In the genomic region with DNA sequence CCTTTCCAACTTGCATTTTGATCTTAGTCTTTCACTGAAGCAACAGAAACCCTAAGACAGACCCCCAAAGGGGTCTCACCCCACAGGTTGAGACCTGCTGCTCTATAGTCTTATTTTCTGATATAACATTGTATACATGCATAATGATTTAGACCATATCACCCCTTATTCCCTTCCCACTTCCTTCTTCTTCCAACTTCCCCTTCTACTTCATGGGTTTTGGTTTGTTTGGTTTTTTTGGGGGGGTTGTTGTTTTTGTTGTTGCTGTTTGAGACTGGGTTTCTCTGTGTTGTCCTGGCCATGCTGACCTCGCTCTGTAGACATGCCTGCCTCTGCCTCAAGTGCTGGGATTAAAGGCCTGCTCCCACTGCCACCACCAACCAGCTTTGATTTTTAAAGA, we compare ENCODE assay signal across 26 mouse cellular contexts.
"Had no signal": no experiment of that assay in that cellular context is flagged by ENCODE, and none has a peak within 500 bp of the region (broad histone marks: within the 10 kb centered on the region; RNA-seq: fewer than 3 reads in every experiment).

No protein-coding gene starts in this region.

- H3K4me2 ChIP-seq: heart, embryonic 11.5 days; hindbrain, embryonic 12.5 days; hindbrain, embryonic 14.5 days; intestine, embryonic 15.5 days; kidney, embryonic 15.5 days; limb, embryonic 13.5 days; limb, embryonic 15.5 days; liver, embryonic 13.5 days had no signal

- H3K27me3 ChIP-seq: hindbrain, embryonic 12.5 days; intestine, embryonic 15.5 days; kidney, embryonic 15.5 days; limb, embryonic 13.5 days; limb, embryonic 15.5 days; liver, embryonic 13.5 days had no signal

- H3K27ac ChIP-seq: gastrocnemius, adult 2 months; heart, adult 2 months; hindbrain, embryonic 10.5 days; hindbrain, embryonic 12.5 days; hindbrain, embryonic 14.5 days; intestine, embryonic 15.5 days; kidney, embryonic 15.5 days; kidney, postnatal 0 days; limb, embryonic 13.5 days; limb, embryonic 15.5 days; liver, embryonic 13.5 days had no signal

- H3K4me3 ChIP-seq: gastrocnemius, adult 2 months; heart, adult 2 months; hindbrain, embryonic 10.5 days; hindbrain, embryonic 12.5 days; intestine, embryonic 15.5 days; kidney, embryonic 15.5 days; limb, embryonic 13.5 days; limb, embryonic 15.5 days; liver, embryonic 13.5 days had no signal

- H3K4me1 ChIP-seq: hindbrain, embryonic 10.5 days; hindbrain, embryonic 12.5 days; intestine, embryonic 15.5 days; kidney, embryonic 15.5 days; limb, embryonic 13.5 days; limb, embryonic 15.5 days had no signal

- DNase-seq: gastrocnemius, adult 2 months; gastrocnemius, postnatal 10 days; gastrocnemius, postnatal 25 days; heart, adult 11 months; heart, adult 2 months; heart, postnatal 10 days; heart, postnatal 4 days; kidney, adult 18-20 months; kidney, adult 9 months; kidney, postnatal 14 days; kidney, postnatal 36 days; layer of hippocampus, adult 9-11 months; layer of hippocampus, postnatal 36 days; left cerebral cortex, postnatal 4 days; liver, embryonic 13.5 days had no signal

- ATAC-seq: hindbrain, embryonic 16.5 days; intestine, embryonic 15.5 days; intestine, postnatal 0 days had no signal

- H3K9ac ChIP-seq: hindbrain, embryonic 12.5 days; hindbrain, embryonic 14.5 days; intestine, embryonic 15.5 days; kidney, embryonic 15.5 days; limb, embryonic 13.5 days; limb, embryonic 15.5 days; liver, embryonic 13.5 days had no signal

- H3K9me3 ChIP-seq: hindbrain, embryonic 10.5 days; hindbrain, embryonic 12.5 days; intestine, embryonic 15.5 days; kidney, embryonic 15.5 days; limb, embryonic 13.5 days; limb, embryonic 15.5 days; liver, embryonic 13.5 days had no signal
